Mouse (Mus musculus): Measurements from ENCODE around the gene Prkce. TPM values are rescaled to one million over a fixed set of nuclear protein-coding genes. Genes with fewer than 3 reads are reported as not detected.

Gene Prkce
- polyA plus RNA-seq, 1 experiment: 3.3 TPM

DNA sequence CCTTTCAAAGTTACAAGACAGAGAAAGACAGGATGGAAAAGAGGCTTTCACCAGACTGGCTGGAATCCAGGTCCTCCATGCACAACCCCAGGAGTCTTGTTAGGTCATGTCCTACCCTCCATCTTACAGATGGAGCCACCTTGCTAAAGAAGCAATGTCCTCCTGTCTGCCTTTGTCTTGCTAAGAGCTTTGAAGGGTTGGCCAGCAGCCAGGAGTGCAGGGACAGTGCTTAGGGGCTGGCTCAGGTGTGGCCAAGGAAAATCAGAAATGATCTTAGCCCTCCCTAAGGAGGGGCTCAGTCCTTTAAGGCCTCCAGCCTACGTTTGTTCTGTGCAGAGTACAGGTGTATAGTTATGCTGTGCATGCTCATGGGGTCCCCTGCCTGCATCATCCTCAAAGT, 469.7 kb downstream of the Prkce start:
- H3K4me1 ChIP-seq (ENCODE audit: control insufficient read depth, insufficient read depth, insufficient read length, low read length): no peaks in the 10 kb centered on the region
- TF ChIP-seq POLR2A (IDR thresholded peaks at IDR 0.05; ENCODE audit: low read depth, low read length) (no peak), CTCF (IDR thresholded peaks at IDR 0.05; ENCODE audit: extremely low read depth, insufficient read length, insufficient replicate concordance, low read depth, low read length) (no peak)
- H3K36me3 ChIP-seq (ENCODE audit: control insufficient read depth, insufficient read depth, low read length): no peaks in the 10 kb centered on the region; the same call in 1 of the 2 replicates
- no peak overlapping the region for H3K4me3 ChIP-seq (ENCODE audit: low read depth, low read length)
- 30% methylated on average over 1 of the region's 1 CpGs for WGBS
- no peaks in the 10 kb centered on the region for H3K27me3 ChIP-seq (ENCODE audit: control insufficient read depth, insufficient read depth, low read length)
- H3K27ac ChIP-seq (ENCODE audit: insufficient read depth, low read depth, low read length): no peak overlapping the region

DNA sequence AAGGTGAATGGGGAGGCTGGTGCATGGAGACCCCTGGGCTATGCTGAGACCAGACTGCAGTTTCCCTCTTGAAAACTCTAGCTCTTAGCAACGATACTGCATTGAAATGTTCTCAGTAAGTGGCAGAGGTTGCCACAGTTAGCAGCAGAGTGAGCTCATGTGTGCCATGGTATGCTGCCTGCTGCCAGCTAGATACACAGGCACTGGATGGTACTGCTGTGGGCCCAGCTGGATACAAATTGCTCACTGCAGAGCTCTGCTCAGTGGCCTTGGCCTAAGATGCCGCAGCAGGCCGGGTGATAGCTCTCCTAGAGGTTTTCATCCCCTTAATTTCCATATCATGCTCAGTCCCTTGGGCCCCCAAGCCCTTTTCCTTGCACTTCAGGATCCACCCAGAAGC, 471.7 kb downstream of the Prkce start:
- 95% methylated on average over 3 of the region's 3 CpGs for WGBS
- H3K27ac ChIP-seq (ENCODE audit: insufficient read depth, low read depth, low read length): no peak overlapping the region
- H3K4me3 ChIP-seq (ENCODE audit: low read depth, low read length): no peak overlapping the region
- H3K36me3 ChIP-seq (ENCODE audit: control insufficient read depth, insufficient read depth, low read length): no peaks in the 10 kb centered on the region; the same call in 1 of the 2 replicates
- no peaks in the 10 kb centered on the region for H3K27me3 ChIP-seq (ENCODE audit: control insufficient read depth, insufficient read depth, low read length)
- H3K4me1 ChIP-seq (ENCODE audit: control insufficient read depth, insufficient read depth, insufficient read length, low read length): no peaks in the 10 kb centered on the region
- TF ChIP-seq CTCF (IDR thresholded peaks at IDR 0.05; ENCODE audit: extremely low read depth, insufficient read length, insufficient replicate concordance, low read depth, low read length): no peak
- TF ChIP-seq POLR2A (IDR thresholded peaks at IDR 0.05; ENCODE audit: low read depth, low read length): no peak

DNA sequence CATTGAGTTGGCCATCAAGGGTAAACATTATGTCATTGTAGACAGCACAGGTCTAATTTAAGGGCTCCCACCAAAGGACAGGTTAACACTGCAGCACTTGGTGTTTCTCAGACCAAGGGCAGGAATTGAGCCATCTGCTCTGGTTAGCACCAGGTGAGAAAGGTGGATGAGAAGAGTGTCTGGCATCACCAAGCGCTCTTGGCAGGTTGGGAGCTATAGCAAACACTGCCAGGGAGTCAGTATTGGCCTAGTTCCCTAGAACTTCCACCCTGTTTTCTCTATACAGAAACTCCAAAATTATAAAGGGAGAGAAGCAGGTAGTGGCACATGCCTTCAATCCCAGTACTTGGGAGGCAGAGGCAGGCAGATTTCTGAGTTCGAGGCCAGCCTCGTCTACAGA, 479.6 kb downstream of the Prkce start:
- Histone ChIP-seq H3K27me3 (ENCODE audit: control insufficient read depth, insufficient read depth, low read length) (no peaks in the 10 kb centered on the region), H3K4me3 (ENCODE audit: low read depth, low read length) (no peak overlapping the region), H3K36me3 (ENCODE audit: control insufficient read depth, insufficient read depth, low read length) (no peaks in the 10 kb centered on the region), H3K4me1 (ENCODE audit: control insufficient read depth, insufficient read depth, insufficient read length, low read length) (no peaks in the 10 kb centered on the region), H3K27ac (ENCODE audit: insufficient read depth, low read depth, low read length) (no peak overlapping the region)
- 96% methylated on average over 3 of the region's 3 CpGs for WGBS
- no peak for TF ChIP-seq POLR2A (IDR thresholded peaks at IDR 0.05; ENCODE audit: low read depth, low read length)
- TF ChIP-seq CTCF (IDR thresholded peaks at IDR 0.05; ENCODE audit: extremely low read depth, insufficient read length, insufficient replicate concordance, low read depth, low read length): no peak

DNA sequence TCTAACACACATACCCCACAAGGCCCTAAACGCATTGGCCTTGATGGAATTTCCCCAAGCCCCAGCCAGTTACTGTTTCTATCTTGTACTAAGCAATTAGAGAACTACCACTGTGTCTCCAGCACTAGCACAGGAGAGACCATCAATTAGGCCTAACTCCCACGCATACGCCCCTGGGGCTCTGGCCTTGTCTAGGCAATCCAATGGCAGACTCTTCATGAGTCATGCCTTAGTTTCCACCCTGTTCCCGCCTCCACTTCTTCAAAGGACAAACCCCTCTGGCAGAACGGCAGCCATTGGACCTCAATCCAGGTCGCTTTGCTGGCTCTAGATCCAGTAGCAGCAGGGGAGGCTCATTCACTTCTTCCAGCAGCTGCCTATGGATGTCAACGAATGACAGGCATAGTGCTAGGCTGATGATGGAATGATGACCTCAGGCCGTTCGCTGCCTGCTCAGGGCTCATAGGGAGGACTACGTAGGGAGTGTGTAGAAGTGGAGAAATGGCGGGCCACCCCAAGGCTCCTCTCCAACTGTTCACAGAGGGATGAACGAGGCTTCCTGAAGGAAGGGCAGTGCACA, 481.4 kb downstream of the Prkce start:
- Histone ChIP-seq H3K27ac (ENCODE audit: insufficient read depth, low read depth, low read length) (no peak overlapping the region), H3K36me3 (ENCODE audit: control insufficient read depth, insufficient read depth, low read length) (no peaks in the 10 kb centered on the region), H3K27me3 (ENCODE audit: control insufficient read depth, insufficient read depth, low read length) (no peaks in the 10 kb centered on the region), H3K4me3 (ENCODE audit: low read depth, low read length) (no peak overlapping the region), H3K4me1 (ENCODE audit: control insufficient read depth, insufficient read depth, insufficient read length, low read length) (no peaks in the 10 kb centered on the region)
- 91% methylated on average over 12 of the region's 12 CpGs for WGBS
- no peak for TF ChIP-seq CTCF (IDR thresholded peaks at IDR 0.05; ENCODE audit: extremely low read depth, insufficient read length, insufficient replicate concordance, low read depth, low read length)
- no peak for TF ChIP-seq POLR2A (IDR thresholded peaks at IDR 0.05; ENCODE audit: low read depth, low read length)

GRCm38 (mm10) chr17:86650241-86650640, 482.7 kb downstream of the Prkce start:
- Histone ChIP-seq H3K4me1 (ENCODE audit: control insufficient read depth, insufficient read depth, insufficient read length, low read length) (no peaks in the 10 kb centered on the region), H3K27me3 (ENCODE audit: control insufficient read depth, insufficient read depth, low read length) (no peaks in the 10 kb centered on the region), H3K27ac (ENCODE audit: insufficient read depth, low read depth, low read length) (no peak overlapping the region), H3K4me3 (ENCODE audit: low read depth, low read length) (no peak overlapping the region), H3K36me3 (ENCODE audit: control insufficient read depth, insufficient read depth, low read length) (0 out of 2 replicates have a peak, but pooled peaks cover 2% of the 10 kb centered on the region)
- 91% methylated on average over 6 of the region's 6 CpGs for WGBS
- TF ChIP-seq POLR2A (IDR thresholded peaks at IDR 0.05; ENCODE audit: low read depth, low read length) (no peak), CTCF (IDR thresholded peaks at IDR 0.05; ENCODE audit: extremely low read depth, insufficient read length, insufficient replicate concordance, low read depth, low read length) (no peak)

DNA sequence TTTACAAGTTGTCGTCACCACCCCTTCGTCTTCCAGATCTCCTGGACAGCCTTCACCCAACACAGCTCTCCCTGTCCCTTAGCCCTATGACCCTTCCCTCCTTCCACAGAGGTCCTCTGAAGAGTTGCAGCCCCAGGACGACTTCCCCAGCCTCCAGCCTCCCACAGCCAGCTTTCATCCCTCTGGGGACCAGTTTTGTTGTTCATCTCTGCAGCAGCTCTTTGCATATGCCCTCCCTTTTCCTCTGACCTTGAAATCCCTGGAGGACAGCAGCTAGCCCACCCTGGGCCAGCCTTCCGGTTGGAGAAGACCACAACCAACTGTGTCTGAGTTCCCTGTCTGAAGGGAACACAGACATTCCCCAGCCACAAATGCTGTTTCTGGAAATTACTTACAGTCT, 483.5 kb downstream of the Prkce start:
- WGBS: 74% methylated on average over 4 of the region's 4 CpGs
- TF ChIP-seq CTCF (IDR thresholded peaks at IDR 0.05; ENCODE audit: extremely low read depth, insufficient read length, insufficient replicate concordance, low read depth, low read length): no peak
- TF ChIP-seq POLR2A (IDR thresholded peaks at IDR 0.05; ENCODE audit: low read depth, low read length): no peak
- H3K27me3 ChIP-seq (ENCODE audit: control insufficient read depth, insufficient read depth, low read length): no peaks in the 10 kb centered on the region

GRCm38 (mm10) chr17:86652751-86653150, 485.2 kb downstream of the Prkce start:
- H3K27me3 ChIP-seq (ENCODE audit: control insufficient read depth, insufficient read depth, low read length): no peaks in the 10 kb centered on the region
- no peak for TF ChIP-seq POLR2A (IDR thresholded peaks at IDR 0.05; ENCODE audit: low read depth, low read length)
- no peaks in the 10 kb centered on the region for H3K4me1 ChIP-seq (ENCODE audit: control insufficient read depth, insufficient read depth, insufficient read length, low read length)
- 76% methylated on average over 1 of the region's 1 CpGs for WGBS
- no peak overlapping the region for H3K27ac ChIP-seq (ENCODE audit: insufficient read depth, low read depth, low read length)
- H3K4me3 ChIP-seq (ENCODE audit: low read depth, low read length): no peak overlapping the region
- H3K36me3 ChIP-seq (ENCODE audit: control insufficient read depth, insufficient read depth, low read length): 0 out of 2 replicates have a peak, but pooled peaks cover 2% of the 10 kb centered on the region

More for the DNA sequence above, 483.5 kb downstream of the Prkce start:
- H3K36me3 ChIP-seq (ENCODE audit: control insufficient read depth, insufficient read depth, low read length): 0 out of 2 replicates have a peak, but pooled peaks cover 2% of the 10 kb centered on the region
- no peak overlapping the region for H3K4me3 ChIP-seq (ENCODE audit: low read depth, low read length)
- H3K27ac ChIP-seq (ENCODE audit: insufficient read depth, low read depth, low read length): no peak overlapping the region
- no peaks in the 10 kb centered on the region for H3K4me1 ChIP-seq (ENCODE audit: control insufficient read depth, insufficient read depth, insufficient read length, low read length)

Measured in small intestine, adult 2 months (tissue).